Mouse (Mus musculus) adrenal gland, adult 8-10 months (tissue): ENCODE measurements around the gene Fez2. TPM values are rescaled to one million over a fixed set of nuclear protein-coding genes. Genes with fewer than 3 reads are reported as not detected.
A peak's percentile ranks its signal among the peaks of the same experiment; 100 is the strongest.

Source experiments
- DNase-seq: peaks from one replicate; pipeline ENCODE4 v3.0.0; 2022
- total RNA-seq, 4 experiments: library from RNA; stranded (reverse); gene quantifications; 2 replicates each; pipeline ENCODE4 v1.2.4; 2022

Gene Fez2
- total RNA-seq, 4 experiments from 2014 or later: 56.4 to 85.3 (median 72.8) TPM

DNA sequence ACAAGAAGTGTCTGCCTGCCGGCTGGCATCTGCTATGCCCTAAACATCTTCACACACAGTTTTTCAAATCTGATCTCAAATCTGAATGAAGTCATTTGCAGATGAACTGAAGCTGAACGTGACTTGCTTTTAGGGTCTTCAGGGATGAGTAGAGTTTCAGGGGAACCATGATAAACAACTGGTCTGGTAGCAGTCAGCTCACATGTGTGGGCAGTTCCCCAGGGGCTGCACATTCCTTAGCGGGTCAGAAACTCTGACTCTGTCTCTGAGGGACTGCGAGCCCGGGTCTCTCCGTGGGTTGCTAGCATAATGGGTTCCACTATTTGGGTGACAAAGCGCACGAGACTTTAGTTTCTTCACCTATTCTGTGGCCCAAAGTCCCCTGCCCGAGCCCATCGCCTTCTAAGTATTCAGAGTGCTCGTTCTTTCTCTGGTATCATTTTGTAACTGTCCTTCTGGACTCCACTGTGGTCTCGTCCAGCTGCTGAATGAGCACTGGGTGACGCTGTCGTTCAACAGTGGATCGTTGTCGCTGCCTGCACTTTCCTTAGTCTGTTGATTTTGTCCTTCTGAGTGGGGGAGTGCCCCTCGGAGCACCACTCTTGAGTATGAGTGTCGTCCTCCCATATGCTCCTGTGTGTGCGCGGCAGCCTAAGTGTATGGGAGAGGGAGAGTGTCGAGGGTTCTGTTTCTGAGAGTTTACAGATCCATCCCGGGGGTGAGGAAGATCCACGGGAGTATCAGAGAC is 53.2 kb downstream of the Fez2 start:
- no peak for DNase-seq

DNA sequence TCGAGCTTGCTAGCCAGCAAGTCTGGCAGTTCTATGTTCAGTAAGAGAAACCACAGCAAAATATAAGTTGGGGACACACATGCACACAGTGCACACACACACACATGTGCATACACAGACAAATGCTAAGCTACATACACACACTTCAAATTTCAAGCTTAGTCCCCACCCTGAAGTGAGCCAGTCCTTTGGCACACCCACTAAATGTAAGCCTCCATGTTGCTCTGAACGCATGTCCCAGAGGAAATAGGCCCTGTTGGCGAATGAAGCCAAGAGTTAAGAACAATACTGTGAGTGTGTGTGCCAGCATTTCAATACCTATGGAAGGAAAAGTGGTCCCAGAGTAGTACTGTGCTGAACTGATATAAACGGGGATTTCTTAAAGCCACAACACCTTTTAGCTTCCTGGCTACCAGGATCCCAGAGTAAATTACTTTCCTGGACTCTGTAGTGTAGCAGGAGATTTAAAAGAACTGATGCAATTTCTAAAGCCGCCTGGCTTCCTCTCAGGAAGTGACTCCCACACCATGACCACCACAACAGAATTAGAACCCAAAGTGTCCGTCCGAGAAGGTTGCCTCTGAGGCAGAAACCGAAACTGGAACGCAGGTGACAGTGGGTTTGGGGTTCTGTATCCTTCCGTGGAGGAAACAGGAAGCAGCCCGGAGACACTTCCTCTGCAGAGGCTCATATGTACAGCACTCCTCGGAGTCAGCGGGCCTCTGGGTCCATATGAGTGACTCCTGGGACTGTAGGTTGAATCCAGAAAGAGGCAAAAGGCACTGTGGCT is 55.8 kb downstream of the Fez2 start:
- peak; percentile 32 for DNase-seq

DNA sequence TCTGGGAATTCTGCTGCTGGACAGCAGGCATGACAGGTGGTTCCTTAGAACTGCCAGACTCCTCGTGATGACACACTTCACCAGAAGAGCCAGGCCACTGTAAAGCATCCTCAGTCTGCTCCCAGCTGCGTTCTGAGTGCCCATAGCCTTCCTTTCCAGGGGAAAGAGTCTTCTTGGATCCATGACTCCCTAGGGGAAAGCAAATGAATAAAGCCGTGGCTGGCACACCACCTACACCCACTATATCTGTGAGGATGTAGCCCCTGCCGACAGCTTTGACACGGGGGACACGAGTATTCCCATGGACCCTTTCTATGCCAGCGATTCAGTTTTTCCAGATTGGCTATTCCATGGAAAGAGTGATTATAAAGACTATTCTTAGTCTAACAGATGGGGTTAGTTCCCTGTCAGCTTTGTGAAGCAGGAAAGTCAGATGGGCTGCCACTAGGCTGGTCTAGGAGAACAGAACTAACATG is 59.7 kb downstream of the Fez2 start:
- no peak for DNase-seq

DNA sequence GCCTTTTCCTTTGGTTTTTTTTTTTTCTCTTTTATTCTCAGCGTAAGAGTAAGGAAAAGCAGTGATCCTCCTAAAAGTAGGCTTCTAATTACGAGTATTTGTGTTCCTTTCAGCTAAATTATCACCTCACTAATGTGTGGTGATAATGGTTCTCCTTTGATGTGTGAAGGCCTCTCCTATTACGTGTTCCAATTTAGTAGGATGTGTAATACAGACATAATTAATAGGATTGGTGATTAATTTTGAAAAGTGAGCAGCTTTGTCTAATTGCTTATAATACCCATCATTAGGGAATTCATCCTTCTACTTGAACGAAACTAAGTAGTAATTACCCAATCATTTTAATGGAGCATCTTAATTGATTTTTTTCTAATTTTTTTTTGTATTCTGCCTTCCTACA is 60.2 kb downstream of the Fez2 start:
- DNase-seq: no peak

DNA sequence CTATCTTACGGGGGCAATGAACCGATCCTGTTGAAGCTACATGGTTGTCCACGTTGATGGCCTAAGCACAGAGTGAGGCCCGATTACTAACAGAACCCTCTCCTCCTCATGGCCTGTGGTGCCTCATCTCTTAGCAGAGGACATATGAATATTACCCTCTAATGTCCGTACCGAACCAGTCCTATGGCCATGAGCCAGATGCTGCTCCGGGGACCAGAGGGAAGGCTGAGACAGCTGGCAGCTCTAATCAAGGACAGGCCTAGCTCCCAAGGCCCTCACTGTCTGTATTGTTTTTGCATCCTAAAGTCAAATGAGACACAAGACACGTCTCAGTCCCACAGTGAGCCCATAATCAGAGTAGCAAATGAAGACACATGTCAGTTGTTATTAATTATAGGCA is 62.3 kb downstream of the Fez2 start:
- DNase-seq: no peak

DNA sequence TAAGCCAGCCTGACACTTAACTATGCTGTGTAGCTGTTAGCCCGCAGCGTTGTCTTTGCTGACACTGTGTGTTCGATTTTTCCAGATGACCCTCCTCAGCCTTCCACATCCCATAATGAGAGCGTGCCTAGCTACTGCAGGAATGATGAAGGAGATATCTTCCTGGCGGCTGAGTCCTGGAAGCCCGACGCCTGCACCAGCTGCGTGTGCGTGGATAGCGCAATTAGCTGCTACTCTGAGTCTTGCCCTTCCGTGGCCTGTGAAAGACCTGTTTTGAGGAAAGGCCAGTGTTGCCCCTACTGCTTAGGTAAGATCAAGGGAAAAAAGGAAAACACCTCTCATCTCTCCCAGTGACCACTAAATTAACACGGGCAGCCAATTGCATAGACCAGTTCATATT is 63.1 kb downstream of the Fez2 start:
- no peak for DNase-seq

DNA sequence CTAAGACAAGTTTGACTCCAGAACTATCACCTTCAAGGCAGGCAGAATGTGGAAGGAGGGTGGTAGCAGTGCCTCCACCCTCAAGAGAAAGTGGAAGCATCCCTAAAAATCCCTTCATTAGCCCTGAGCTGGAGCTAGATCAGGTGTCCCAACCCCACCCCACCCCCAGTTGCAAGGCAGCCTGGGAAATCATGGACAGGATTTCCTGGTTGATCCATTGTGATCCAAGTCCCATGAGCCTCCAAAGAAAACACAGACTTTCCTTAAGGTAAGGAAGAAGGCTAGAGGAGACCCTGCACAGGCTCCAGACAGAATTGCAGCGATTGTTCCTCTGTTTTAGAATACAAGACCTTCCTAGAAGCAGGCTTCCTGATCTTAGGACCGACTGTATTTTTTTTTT is 63.5 kb downstream of the Fez2 start:
- DNase-seq: no peak

DNA sequence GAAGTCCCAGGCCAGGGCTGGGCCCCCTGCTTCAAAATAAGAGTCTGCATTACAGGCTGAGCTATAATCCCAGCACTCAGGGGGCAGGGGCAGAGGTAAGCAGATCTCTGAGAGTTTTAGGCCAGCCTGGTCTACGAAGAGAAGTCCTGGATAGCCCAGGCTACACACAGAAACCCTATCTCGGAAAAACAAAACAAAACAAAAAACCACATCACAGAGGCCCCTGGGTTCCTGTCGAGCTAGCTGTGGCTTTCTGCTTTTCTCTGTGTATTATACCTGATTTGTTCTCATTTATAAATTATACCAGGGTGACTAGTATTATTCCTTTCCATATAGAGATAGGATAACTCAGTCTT is 65.5 kb downstream of the Fez2 start:
- DNase-seq: no peak

DNA sequence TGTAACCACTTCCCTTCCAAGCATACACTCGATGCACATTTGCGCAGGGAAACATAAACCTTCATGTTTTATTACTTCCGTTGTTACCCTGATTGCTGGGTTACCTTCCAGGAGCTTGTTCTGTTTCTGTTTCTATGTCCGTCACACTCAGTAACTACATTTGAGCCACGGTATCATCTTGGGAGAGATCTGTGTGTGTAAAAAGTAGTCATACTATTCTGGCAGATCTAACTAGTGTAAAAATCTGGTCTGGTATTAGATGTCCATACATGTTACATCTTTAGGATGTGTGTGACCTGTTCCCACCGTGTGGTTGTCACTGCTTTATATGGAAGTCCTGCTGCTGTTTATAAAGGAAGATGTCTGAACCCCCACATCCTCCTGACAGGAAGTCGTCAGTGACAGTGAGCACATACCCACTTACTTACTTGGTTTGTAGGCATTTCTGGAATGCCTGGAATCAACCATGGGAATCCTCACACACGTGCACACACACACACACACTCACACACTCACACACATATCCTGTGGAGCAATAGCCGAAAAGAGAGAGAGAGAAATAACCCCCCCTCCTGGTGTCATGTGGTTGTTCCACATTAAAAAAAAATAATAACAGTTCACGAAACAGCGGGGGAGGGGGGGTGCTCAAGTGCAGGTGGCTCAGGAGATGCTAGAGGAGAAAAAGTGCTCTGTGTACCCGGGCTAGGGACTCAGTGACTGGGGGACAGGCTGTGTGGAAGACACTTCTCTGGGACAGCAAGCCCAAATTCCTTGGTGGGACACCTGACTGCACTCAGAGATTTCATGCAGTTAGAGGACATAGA is 66.1 kb downstream of the Fez2 start:
- no peak for DNase-seq

DNA sequence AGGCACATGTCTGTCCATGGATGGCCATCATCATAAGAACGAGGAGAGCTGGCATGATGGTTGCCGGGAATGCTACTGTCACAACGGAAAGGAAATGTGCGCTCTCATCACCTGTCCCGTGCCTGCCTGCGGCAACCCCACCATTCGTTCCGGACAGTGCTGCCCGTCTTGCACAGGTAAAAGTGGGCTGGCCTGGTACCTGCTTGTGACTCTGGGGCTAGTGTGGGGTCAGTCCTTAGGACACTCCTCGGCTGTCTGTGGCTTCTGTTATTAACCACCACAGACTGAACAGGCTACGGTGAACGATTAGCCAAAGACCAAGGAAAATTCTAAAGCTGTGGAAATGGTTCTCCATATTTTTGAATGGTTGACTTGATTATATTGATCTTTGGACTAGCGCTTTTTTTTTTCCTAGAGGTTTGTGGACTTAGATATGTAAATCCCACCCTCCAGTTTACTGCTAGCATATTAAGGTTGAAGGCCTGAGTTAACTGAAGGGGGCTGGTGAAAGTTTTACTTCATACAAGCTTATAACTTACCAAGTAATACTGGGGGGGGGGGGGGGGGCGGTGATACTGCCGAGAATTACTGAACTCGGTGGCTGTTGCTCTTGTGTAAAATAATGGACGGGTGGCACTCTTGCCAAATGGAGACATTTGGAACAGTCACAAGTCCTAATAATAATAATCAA is 70.7 kb downstream of the Fez2 start:
- DNase-seq: no peak

DNA sequence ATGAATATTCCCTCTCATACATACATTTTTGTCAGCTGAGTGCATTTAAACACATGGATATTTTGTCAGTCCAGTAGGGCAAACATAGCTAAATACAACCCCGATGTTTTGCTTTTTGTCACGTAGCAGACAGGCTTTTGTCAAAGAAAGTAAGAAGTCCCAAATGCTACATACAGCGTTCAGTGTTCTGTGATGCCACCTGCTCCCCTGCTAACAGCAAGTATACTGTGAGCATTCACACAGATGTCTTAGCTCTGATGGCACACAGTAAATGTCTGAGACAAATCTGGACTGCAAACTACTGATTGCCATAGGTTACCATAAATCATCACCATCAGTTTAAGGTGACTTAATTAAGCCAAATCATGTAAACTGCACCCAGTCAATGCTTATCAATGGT is 74.3 kb downstream of the Fez2 start:
- DNase-seq: no peak

DNA sequence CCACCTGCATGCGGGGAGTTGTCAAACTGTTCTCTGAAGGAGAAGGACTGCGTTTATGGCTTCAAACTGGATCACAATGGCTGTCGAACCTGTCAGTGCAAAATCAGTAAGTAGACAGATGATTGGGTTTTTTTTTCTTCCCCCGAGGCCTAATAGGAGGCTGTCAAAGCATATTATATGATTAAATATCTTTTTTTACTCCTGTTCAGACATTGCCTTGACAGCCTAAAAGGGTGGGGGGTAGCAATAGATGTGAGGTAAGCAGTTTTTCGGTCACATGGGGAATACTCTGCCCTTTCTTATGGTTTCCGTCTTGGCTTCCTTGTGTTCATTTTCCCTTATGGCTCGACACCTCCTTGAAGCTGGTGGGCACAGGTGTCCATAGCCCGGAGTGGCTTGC is 82.7 kb downstream of the Fez2 start:
- DNase-seq: no peak

DNA sequence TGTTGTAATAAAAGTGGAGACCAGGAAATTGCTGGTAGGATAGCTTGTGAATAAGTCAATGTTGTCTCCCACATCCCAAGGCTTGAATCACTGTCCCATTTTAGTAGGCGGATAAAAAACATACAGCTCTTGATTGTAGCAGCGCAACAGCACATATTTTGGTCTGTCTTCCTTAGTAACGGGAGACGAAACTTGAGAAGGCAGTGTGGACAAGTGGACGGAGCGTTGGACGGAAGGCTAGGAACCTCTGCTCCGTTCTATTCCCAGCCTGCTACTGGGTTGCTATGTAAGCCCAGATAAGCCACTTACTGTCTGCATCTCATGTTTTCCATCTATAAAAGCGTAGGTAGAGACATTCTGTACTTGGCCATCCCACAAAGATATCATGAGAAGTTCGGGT is 84.7 kb downstream of the Fez2 start:
- DNase-seq: no peak

DNA sequence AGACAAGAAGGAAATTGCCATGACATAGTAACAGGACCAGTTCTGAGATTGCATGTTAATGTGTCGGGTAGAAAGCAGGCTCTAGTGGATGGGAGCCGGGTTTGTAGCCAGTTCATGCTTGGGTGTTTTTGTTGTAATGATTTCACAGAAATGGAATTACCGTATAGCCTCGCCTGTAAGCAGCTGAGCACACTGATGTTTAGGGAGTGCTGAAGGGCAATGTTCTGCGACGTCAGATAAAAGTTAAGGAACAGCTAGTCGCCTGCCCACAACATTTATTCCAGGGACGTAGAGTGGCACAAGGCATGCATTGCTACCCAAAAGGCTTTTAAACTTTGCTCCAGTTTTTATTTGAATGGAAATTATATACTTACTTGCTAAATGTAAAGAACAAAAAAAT is 86.5 kb downstream of the Fez2 start:
- no peak for DNase-seq

DNA sequence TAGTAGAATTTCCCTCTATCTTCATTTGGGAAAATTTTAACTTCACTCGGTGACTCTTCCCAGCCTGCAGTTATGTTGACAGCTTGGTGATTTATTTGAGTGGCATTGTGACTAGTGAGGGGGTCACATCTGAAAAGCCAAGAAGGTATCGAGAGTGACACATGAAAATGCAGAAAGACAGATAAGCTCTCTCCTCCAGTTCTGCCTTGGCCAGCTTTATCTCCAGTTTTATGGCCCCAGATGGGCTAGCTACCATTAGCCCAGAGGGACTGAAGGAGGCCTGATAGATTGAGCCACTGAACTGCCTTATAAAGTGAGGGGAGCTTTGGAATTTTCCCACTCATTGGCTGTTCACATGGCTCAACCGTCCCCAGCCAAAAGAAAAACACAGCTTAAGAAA is 89.7 kb downstream of the Fez2 start:
- no peak for DNase-seq

DNA sequence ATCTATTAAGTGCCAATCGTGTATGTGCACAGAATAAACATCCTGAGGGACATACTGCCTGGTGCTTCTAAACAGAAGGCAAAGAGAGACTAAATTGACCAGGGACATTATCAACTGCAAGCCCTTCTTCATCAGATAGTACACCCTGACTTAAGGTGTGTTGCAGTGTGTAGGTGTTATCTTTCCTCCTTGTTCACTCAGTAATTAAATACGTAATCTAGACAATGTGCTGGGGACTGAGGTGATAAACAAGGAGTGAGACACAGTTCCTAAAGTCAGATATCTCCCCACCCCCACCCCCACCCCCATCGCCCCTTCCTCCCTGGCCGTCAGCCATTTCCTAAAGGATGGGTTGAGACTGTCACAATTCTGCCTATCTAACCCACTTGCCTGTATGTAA is 90.8 kb downstream of the Fez2 start:
- no peak for DNase-seq

DNA sequence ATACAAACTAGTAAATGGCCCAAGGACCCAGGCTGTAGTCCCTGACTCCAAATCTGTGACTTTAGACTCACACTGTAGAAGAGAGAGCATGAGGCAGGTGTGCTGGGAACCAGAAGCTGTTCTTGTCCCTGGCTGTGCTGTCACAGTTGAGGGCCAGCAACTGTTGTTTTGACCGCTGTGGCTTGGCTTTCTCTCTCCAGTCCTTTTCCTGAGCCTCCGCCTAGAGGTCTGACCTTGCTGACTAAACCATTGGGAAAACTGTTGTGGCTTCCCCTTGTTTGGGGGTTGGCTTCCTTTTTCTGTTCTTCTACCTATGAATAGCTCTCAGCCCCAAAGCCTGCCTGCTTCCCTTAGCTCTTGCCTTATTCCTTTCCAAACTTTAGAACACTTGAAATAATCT is 91.6 kb downstream of the Fez2 start:
- peak; percentile 12 for DNase-seq

DNA sequence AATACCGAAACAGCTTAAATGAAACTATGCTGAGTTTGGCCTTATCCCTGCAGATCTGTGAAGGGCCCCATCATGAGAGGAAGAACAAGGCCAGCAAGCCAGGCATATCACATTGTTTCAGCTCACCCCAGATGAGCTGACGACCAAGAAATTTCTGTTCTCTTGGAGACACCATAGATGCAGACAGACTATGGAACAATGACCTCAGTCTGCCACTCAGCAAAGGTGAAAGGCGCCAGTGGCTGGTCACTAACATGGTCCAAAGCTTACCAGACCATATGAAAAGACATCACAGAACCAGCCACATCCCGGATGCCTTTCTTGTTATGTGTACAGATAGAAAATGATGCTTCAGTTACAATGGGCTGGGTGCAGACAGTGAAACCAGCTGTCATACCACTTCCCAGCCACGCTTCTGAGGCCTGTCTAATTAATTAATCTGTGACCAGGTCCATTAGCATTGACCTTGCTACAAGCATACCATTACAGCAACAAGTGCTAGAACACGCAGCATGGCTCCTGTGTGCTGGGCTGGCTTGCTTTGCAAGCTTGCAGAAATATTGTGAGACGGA is 92.1 kb downstream of the Fez2 start:
- no peak for DNase-seq

DNA sequence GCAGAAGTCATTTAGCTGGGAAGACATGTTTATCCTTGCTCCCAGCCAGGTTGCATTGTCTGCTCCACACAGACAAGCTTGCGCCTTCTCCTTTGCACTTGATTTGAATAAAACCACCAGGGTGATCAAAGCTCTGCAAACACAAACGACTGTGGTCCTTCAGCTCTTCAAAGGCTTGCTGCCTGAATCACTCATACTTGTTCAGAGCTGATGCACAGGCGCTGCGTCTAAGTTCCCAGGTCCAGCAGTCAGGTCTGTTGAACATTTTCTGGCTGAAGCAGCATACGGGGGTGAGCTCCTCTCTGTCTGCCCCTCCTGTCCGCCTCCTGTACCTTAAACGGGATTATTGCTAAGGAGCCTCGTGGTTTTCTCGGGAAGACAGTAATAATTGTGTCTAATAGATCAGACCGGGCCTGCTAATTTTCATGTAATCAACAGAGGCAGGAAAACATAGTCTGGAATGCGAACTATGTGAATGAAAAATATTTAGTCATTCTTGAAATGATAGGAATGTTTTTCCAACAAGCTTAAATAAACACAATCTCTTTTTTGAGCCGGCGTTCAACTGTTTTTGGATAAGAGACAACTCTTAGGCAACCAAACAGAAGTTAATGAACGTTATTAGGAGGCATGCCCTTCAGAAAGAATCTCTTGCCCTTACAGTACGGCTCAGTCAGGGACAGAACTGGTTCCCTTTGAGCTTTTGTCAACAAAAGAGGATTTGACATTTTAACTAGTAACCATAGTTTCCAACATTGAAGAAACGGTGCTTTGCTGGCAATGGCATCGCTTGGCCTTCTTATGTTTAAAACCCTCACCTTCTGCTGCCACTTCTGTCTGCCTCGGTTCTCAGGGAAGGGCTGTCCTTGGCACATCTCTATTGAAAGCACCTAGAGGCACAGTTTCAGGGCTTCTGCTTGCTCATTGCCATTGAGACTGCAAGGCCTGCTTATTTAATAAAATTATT is 95.3 kb downstream of the Fez2 start:
- DNase-seq: no peak

DNA sequence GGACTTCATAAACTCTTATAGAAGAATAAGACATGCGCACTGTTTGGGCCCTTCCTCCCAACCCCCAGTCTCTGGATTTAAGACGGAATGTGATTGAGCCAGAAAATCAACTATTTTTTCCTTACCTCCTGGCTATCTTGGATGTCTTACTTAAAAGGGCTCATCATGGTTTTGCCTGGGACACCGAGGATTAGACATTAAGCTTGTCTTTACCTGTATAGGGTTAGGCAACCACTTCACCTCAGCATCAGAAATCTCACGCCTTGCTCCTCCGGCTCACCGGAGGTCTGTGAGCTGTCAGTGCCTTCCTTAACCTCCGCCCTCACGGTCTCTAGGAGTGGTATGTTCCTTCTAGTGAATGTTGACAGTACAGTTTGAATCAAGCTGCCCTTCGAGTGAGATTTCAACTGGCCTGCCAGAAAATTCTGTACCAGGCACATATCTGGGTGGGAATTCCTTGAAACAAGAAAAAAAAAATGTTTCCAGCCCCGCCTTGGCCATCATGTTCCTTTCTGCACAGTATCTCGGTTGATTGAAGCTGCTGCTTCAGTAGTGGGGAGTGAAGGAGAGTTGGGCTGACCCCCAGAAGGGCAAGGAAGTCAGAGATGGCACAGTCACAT is 96.6 kb downstream of the Fez2 start:
- DNase-seq: no peak
